Mouse (Mus musculus) stomach, embryonic 14.5 days (tissue): ENCODE results near the gene Olfr548-ps1. TPM values are rescaled to one million over a fixed set of nuclear protein-coding genes. Genes with fewer than 3 reads are reported as not detected.

Experiments used
- ATAC-seq: fragments of 200-750 bp; cut with Nextera tagmentation; 2 replicates; pipeline ENCODE4 v1.8.0; 2017; ENCODE audit warnings: low read depth, moderate TSS enrichment; ENCODE audit not compliant: insufficient number of reproducible peaks, insufficient read depth, low FRiP score
- H3K27ac ChIP-seq: fragments of 300-500 bp; sonication (generic); 2 replicates; pipeline ENCODE4 v1.5.1; 2014; ENCODE audit warnings: mild to moderate bottlenecking, low read length, moderate library complexity, mixed read lengths
- H3K27me3 ChIP-seq: fragments of 300-500 bp; sonication (generic); 2 replicates; pipeline ENCODE4 v1.6.1; 2014; ENCODE audit warnings: low read length, control low read depth, mixed read lengths; ENCODE audit not compliant: control insufficient read depth, insufficient read depth
- H3K36me3 ChIP-seq: fragments of 300-500 bp; sonication (generic); 2 replicates; pipeline ENCODE4 v1.6.1; 2014; ENCODE audit warnings: mild to moderate bottlenecking, control low read depth, low read length, moderate library complexity, mixed read lengths; ENCODE audit not compliant: control insufficient read depth, insufficient read depth
- H3K4me1 ChIP-seq: fragments of 300-500 bp; sonication (generic); 2 replicates; pipeline ENCODE4 v1.6.1; 2014; ENCODE audit warnings: low read length, control low read depth, mixed read lengths; ENCODE audit not compliant: control insufficient read depth, insufficient read depth
- H3K4me2 ChIP-seq: fragments of 300-500 bp; sonication (generic); replicated peaks from 2 replicates; pipeline ENCODE4 v1.6.1; 2014; ENCODE audit warnings: low read depth, low read length, control low read depth
- H3K4me3 ChIP-seq: fragments of 300-500 bp; sonication (generic); 2 replicates; pipeline ENCODE4 v1.5.1; 2014; ENCODE audit warnings: low read depth, low read length, control low read depth
- H3K9ac ChIP-seq: fragments of 300-500 bp; sonication (generic); replicated peaks from 2 replicates; pipeline ENCODE4 v1.6.1; 2014; ENCODE audit warnings: low read depth, mild to moderate bottlenecking, control low read depth, low read length, moderate library complexity, mixed read lengths
- H3K9me3 ChIP-seq: fragments of 300-500 bp; sonication (generic); 2 replicates; pipeline ENCODE4 v1.6.1; 2016; ENCODE audit warnings: low read depth, low read length, control low read depth; ENCODE audit not compliant: control insufficient read depth
- WGBS: fragments of 180-500 bp; shearing (Covaris S2); extraction: QIAGEN DNeasy Blood & Tissue Kit; methylation state at CpG from one replicate; pipeline ENCODE4 v1.1.7; 2014; 5-methylcytosine and 5-hydroxymethylcytosine counted together
- polyA plus RNA-seq: library from polyadenylated mRNA; unstranded; fragments of >200 nt; fragmentation: Nextera tagmentation; extraction: Ambion mirVana; gene quantifications from 2 replicates; pipeline ENCODE4 v1.2.1, GENCODE M21; 2014

The Olfr548-ps1 gene
- polyA plus RNA-seq, 1 experiment from 2014 or later, result not detected

GRCm38 (mm10) chr7:102553279-102553678 lies 12.6 kb downstream of the Olfr548-ps1 start:
- Histone ChIP-seq H3K4me3 (no peak overlapping the region), H3K36me3 (no peaks in the 10 kb centered on the region), H3K27ac (no peak overlapping the region), H3K4me2 (no peak overlapping the region), H3K4me1 (no peaks in the 10 kb centered on the region), H3K9ac (no peak overlapping the region), H3K27me3 (no peaks in the 10 kb centered on the region), H3K9me3 (no peaks in the 10 kb centered on the region)
- WGBS, result 81% methylated on average over 3 of the region's 3 CpGs
- no peak for ATAC-seq

DNA sequence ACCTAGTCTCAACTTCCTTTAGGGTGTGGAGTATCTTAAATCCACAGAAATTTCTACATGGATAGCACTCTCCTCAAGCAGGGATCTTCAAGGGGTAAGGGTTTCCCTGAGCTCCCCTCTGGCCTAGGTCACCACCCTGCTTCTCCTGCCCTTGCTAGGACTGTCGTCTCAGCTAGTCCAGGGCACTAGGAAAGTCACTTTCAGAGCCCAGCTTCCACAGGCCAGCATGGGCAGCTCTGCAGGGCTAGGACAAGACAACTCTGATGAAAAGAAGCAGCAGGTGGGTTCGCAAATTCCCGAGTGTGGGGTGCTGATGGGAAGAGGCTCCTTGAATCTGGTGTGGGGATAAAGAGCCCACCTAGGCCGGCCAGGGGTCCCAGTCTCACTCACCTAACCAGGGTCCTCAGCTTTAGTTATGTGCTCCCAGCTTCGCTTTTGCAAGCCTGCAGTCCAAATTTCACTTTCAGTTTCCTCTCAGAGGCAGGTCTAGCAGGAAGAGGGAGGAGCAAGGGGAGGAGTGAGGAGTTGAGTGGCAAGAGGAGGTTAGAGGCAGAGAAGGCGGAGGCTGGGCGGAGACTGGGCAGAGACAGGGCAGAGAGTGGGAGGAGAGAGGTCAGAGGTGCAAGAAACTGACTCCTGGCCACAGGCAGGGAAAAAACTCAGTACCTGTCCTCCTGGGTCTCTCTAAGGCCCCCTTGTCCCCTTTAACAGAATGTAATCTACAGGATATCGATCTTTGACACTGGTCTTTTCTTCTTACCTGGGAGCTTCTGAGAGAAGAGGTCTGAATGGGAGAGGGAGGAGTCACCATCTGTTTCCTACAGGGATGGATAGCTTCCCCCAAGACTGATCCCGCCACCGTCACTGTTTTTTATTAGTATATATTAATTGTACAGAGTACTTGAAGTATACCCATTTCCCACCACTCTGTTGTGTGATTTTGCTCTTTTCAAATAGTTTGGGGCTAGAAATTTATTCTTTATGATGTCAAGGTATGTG lies 24.6 kb downstream of the Olfr548-ps1 start, which contains the start of gene Trim21:
TSS of gene Trim21 (minus strand) at position 488 of the 999 bp plus-strand sequence.
- Histone ChIP-seq H3K27ac (no peak within 1 kb of the TSS), H3K27me3 (no peaks in the 10 kb centered on the region), H3K4me1 (peaks cover 4% of the 10 kb centered on the region; the same call in 1 of the 2 replicates), H3K9ac (no peak within 1 kb of the TSS), H3K4me2 (peak within 1 kb of the TSS; percentile 54), H3K9me3 (no peaks in the 10 kb centered on the region), H3K4me3 (peak within 1 kb of the TSS; percentile 46), H3K36me3 (no peaks in the 10 kb centered on the region)
- peak; percentile 96 for ATAC-seq
- WGBS, result 19% methylated on average over 10 of the region's 10 CpGs

DNA sequence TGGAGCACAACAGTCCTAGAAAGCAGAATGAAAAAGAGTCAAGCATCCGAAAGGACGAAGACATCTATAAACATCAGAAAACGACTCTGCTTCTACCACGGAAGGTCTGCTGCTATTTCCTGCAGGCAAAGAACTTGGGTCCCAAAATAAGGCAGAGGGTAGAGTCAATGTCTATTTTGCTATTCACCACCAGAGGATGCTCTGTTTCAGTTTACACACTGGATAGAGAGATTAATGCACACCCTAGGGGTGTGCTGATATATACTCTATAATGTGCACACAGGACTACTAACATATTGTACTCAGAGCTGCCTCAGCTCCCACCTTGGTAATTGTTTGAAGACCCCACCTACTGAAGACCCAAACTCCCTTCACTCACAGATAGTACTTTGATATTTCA lies 25.5 kb downstream of the Olfr548-ps1 start:
- peaks cover 4% of the 10 kb centered on the region; the same call in 1 of the 2 replicates for H3K4me1 ChIP-seq
- ATAC-seq, result no peak
- WGBS, result 84% methylated on average over 4 of the region's 4 CpGs
- H3K27me3 ChIP-seq, result no peaks in the 10 kb centered on the region
- H3K9ac ChIP-seq, result no peak overlapping the region
- no peak overlapping the region for H3K27ac ChIP-seq
- no peak overlapping the region for H3K4me2 ChIP-seq
- H3K9me3 ChIP-seq, result no peaks in the 10 kb centered on the region
- H3K4me3 ChIP-seq, result no peak overlapping the region
- no peaks in the 10 kb centered on the region for H3K36me3 ChIP-seq

DNA sequence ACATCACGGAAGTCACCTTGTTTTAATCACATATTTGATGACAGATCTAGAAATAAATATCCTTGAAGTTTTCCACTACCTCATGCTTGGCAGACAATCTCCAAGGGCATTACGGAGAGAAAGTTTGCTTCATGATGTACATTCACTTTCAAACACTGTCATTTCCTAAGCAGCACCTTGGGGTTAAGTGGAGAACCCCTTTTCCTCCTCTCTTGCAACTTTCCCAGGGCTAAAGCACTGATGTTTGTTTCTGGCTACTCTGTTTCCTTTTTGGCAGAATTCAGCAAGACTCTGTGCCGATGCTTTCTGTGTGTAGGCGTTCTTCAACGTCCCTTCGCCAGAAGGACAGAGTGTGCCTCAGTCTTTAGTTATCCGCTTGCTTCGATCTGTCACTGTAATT lies 30.4 kb downstream of the Olfr548-ps1 start, which contains the start of gene Olfr550:
TSS of gene Olfr550 (plus strand) at position 301 of the 400 bp plus-strand sequence.
- Histone ChIP-seq H3K27ac (no peak within 1 kb of the TSS), H3K4me3 (no peak within 1 kb of the TSS), H3K9me3 (no peaks in the 10 kb centered on the region), H3K27me3 (no peaks in the 10 kb centered on the region), H3K4me2 (no peak within 1 kb of the TSS), H3K36me3 (no peaks in the 10 kb centered on the region), H3K4me1 (no peaks in the 10 kb centered on the region), H3K9ac (no peak within 1 kb of the TSS)
- 87% methylated on average over 8 of the region's 8 CpGs for WGBS
- no peak for ATAC-seq

- Histone ChIP-seq H3K9me3 (no peaks in the 10 kb centered on the region), H3K9ac (no peak overlapping the region), H3K4me2 (no peak overlapping the region), H3K36me3 (no peaks in the 10 kb centered on the region), H3K4me1 (no peaks in the 10 kb centered on the region), H3K27ac (no peak overlapping the region), H3K4me3 (no peak overlapping the region), H3K27me3 (no peaks in the 10 kb centered on the region)
- no peak for ATAC-seq
- WGBS, result 73% methylated on average over 3 of the region's 3 CpGs
These were observed 32.6 kb downstream of the Olfr548-ps1 start for GRCm38 (mm10) chr7:102573174-102573830.

DNA sequence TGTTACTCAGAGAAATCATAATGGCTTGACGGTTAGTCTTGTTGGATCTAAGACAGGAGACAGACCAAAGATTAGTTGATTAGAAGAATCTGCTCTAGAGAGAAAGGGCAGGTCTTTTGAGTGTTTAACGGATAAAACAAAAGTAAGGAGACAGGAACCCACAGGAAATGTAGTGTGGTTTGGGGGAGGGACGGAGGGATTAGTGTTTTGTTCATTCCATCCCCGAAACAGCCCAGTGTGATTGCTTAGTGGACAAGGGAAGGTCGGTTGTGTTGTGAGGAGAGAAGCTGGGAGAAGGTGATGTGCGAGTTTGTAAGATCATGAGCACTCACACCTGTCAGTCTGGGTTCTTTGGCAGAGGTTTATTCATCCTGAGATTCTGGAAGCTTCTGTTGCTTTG lies 35.3 kb downstream of the Olfr548-ps1 start:
- ATAC-seq, result no peak
- Histone ChIP-seq H3K27ac (no peak overlapping the region), H3K9me3 (no peaks in the 10 kb centered on the region), H3K27me3 (no peaks in the 10 kb centered on the region), H3K4me3 (no peak overlapping the region), H3K4me1 (no peaks in the 10 kb centered on the region), H3K4me2 (no peak overlapping the region), H3K9ac (no peak overlapping the region), H3K36me3 (no peaks in the 10 kb centered on the region)
- WGBS, result 66% methylated on average over 6 of the region's 6 CpGs

- no peaks in the 10 kb centered on the region for H3K4me1 ChIP-seq
- H3K27ac ChIP-seq, result no peak within 1 kb of the TSS
- H3K36me3 ChIP-seq, result no peaks in the 10 kb centered on the region
- ATAC-seq, result no peak
- 86% methylated on average over 3 of the region's 3 CpGs for WGBS
- no peak within 1 kb of the TSS for H3K9ac ChIP-seq
- no peak within 1 kb of the TSS for H3K4me3 ChIP-seq
- H3K4me2 ChIP-seq, result no peak within 1 kb of the TSS
- no peaks in the 10 kb centered on the region for H3K9me3 ChIP-seq
- H3K27me3 ChIP-seq, result no peaks in the 10 kb centered on the region
These were observed 51.1 kb downstream of the Olfr548-ps1 start, which contains the start of gene Olfr551 for GRCm38 (mm10) chr7:102591786-102592185. Gene Olfr551, minus strand, starts transcription at chr7:102591886.
